Mouse (Mus musculus) kidney, adult 18-20 months (tissue): Measurements from ENCODE around the gene Tmcc3.
A peak's percentile ranks its signal among the peaks of the same experiment; 100 is the strongest.

Experiments
- DNase-seq: peaks from one replicate; pipeline ENCODE4 v3.0.0; 2021

Tmcc3 gene

GRCm38 (mm10) chr10:94376941-94377340 is 65.2 kb downstream of the Tmcc3 start:
- DNase-seq, result no peak

- no peak for DNase-seq
These were observed 66.1 kb downstream of the Tmcc3 start for GRCm38 (mm10) chr10:94377844-94378243.

GRCm38 (mm10) chr10:94378383-94378782 is 66.6 kb downstream of the Tmcc3 start:
- peak; percentile 83 for DNase-seq

- no peak for DNase-seq
These were observed 68.3 kb downstream of the Tmcc3 start for GRCm38 (mm10) chr10:94380082-94380481.

GRCm38 (mm10) chr10:94380662-94381392 is 69.1 kb downstream of the Tmcc3 start:
- peak; percentile 72 for DNase-seq

GRCm38 (mm10) chr10:94381393-94381740 is 69.6 kb downstream of the Tmcc3 start:
- no peak for DNase-seq

- DNase-seq, result no peak
These were observed 70.9 kb downstream of the Tmcc3 start for GRCm38 (mm10) chr10:94382618-94383017.

GRCm38 (mm10) chr10:94383565-94383964 is 71.8 kb downstream of the Tmcc3 start:
- DNase-seq, result no peak

- DNase-seq, result no peak
These were observed 77.5 kb downstream of the Tmcc3 start for GRCm38 (mm10) chr10:94389219-94389618.

GRCm38 (mm10) chr10:94391049-94391448 is 79.3 kb downstream of the Tmcc3 start:
- peak; percentile 16 for DNase-seq

- no peak for DNase-seq
These were observed 82.5 kb downstream of the Tmcc3 start for GRCm38 (mm10) chr10:94394286-94394685.

- DNase-seq, result peak; percentile 28
These were observed 86.3 kb downstream of the Tmcc3 start for GRCm38 (mm10) chr10:94397833-94398596.

- DNase-seq, result no peak
These were observed 89.1 kb downstream of the Tmcc3 start for GRCm38 (mm10) chr10:94400895-94401294.

- peak; percentile 70 for DNase-seq
These were observed 93.7 kb downstream of the Tmcc3 start for GRCm38 (mm10) chr10:94405456-94405855.

GRCm38 (mm10) chr10:94406821-94407220 is 95.1 kb downstream of the Tmcc3 start:
- DNase-seq, result no peak

- DNase-seq, result peak; percentile 84
These were observed 96.8 kb downstream of the Tmcc3 start for GRCm38 (mm10) chr10:94408356-94409146.

GRCm38 (mm10) chr10:94409661-94410060 is 97.9 kb downstream of the Tmcc3 start:
- DNase-seq, result no peak

GRCm38 (mm10) chr10:94411594-94411993 is 99.8 kb downstream of the Tmcc3 start:
- DNase-seq, result no peak

- peak; percentile 29 for DNase-seq
These were observed 102.3 kb downstream of the Tmcc3 start for GRCm38 (mm10) chr10:94413770-94414651.

- DNase-seq, result no peak
These were observed 104.4 kb downstream of the Tmcc3 start for GRCm38 (mm10) chr10:94415950-94416844.

- DNase-seq, result no peak
These were observed 105.9 kb downstream of the Tmcc3 start for GRCm38 (mm10) chr10:94417643-94418042.
